Mouse (Mus musculus): ENCODE results near the gene Gm21882.
"Not testable (repeated sequence)": the region's sequence is repeated elsewhere in the genome, so short reads cannot be mapped to it uniquely, and the experiment has no call there.

DNA sequence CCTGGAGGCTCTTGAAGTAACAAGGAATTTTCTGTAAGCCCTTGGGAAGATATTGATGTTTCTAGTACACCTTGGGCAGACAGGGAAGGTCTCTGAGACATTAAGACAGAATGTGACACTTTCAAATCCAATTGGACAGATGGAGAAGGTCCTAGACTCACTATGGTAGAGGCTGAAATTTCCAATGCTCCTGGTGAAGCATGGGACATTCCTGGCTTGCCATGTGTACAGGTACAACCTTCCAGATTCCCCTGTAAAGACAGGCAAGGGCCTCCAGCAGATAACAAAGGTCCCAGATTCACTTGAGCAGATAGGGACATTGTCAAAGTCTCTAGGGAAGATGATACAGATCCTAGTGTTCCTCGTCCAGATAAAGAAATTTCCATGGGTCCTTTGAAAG lies at the start of gene Gm21882:
- not testable (repeated sequence) for TF ChIP-seq CTCF (conservative IDR thresholded peaks at IDR 0.05; ENCODE audit: low read length); NANOG (IDR thresholded peaks at IDR 0.05; ENCODE audit: borderline replicate concordance, low read length)

All from E14TG2a.4 (cell line).